Mouse (Mus musculus) MEL (cell line): ENCODE results near the gene Kcnn3. TPM values are rescaled to one million over a fixed set of nuclear protein-coding genes. Genes with fewer than 3 reads are reported as not detected.

ENCODE experiments used
- DNase-seq: peaks from one replicate; pipeline ENCODE4 v3.0.0; 2011; ENCODE audit warnings: low read depth, low spot score
- H3K27ac ChIP-seq: 2 replicates; pipeline ENCODE4 v1.5.1; 2012; ENCODE audit warnings: low read depth, mild to moderate bottlenecking, control low read depth, low read length, moderate library complexity; ENCODE audit not compliant: control insufficient read depth
- H3K27me3 ChIP-seq, 2 experiments: fragments of 150-350 bp in 1 of 2; sonication (generic) in 1 of 2; 2 replicates each; pipeline ENCODE4 v1.6.1; 2012; ENCODE audit warnings: low read length in 2 of 2, mild to moderate bottlenecking in 2 of 2, improper control_type of control experiment in 1 of 2, moderate library complexity in 1 of 2; ENCODE audit not compliant: insufficient read depth in 2 of 2, control insufficient read depth in 1 of 2
- H3K36me3 ChIP-seq, 2 experiments: 2 replicates each; pipeline ENCODE4 v1.6.1; 2012 to 2014; ENCODE audit warnings: low read length in 2 of 2, improper control_type of control experiment in 1 of 2, inconsistent platforms in 1 of 2, mild to moderate bottlenecking in 1 of 2; ENCODE audit not compliant: insufficient read depth in 2 of 2, control insufficient read depth in 1 of 2
- H3K4me1 ChIP-seq, 2 experiments: fragments of 150-350 bp in 1 of 2; sonication (generic) in 1 of 2; 2 replicates each; pipeline ENCODE4 v1.6.1; 2012; ENCODE audit warnings: low read length in 2 of 2, improper control_type of control experiment in 1 of 2, mild to moderate bottlenecking in 1 of 2; ENCODE audit not compliant: insufficient read depth in 2 of 2, control insufficient read depth in 1 of 2
- H3K4me3 ChIP-seq, 2 experiments: fragments of 150-350 bp in 1 of 2; sonication (generic) in 1 of 2; 2 replicates each; pipeline ENCODE4 v1.5.1; 2012; ENCODE audit warnings: low read depth in 2 of 2, low read length in 2 of 2, mild to moderate bottlenecking in 2 of 2, moderate library complexity in 2 of 2, control low read depth in 1 of 2, improper control_type of control experiment in 1 of 2; ENCODE audit not compliant: control insufficient read depth in 1 of 2, insufficient read depth in 1 of 2
- H3K79me2 ChIP-seq: 2 replicates; pipeline ENCODE4 v1.6.1; 2012; ENCODE audit warnings: mild to moderate bottlenecking, low read length, moderate library complexity; ENCODE audit not compliant: control insufficient read depth, poor library complexity, insufficient read depth
- H3K9ac ChIP-seq: 2 replicates; pipeline ENCODE4 v1.6.1; 2012; ENCODE audit warnings: low read depth, mild to moderate bottlenecking, control low read depth, low read length, moderate library complexity; ENCODE audit not compliant: control insufficient read depth, poor library complexity, severe bottlenecking
- H3K9me3 ChIP-seq: fragments of 150-350 bp; sonication (generic); replicated peaks from 2 replicates; pipeline ENCODE4 v1.6.1; 2012; ENCODE audit warnings: mild to moderate bottlenecking, low read length, improper control_type of control experiment, moderate library complexity; ENCODE audit not compliant: insufficient read depth
- BHLHE40 ChIP-seq: IDR thresholded peaks from 2 replicates; pipeline ENCODE4 v1.6.1; 2012; ENCODE audit warnings: low read depth, mild to moderate bottlenecking, inconsistent platforms, low read length, improper control_type of control experiment, borderline replicate concordance
- CHD1 ChIP-seq: IDR thresholded peaks from 2 replicates; pipeline ENCODE4 v1.6.1; 2012; ENCODE audit warnings: low read depth, mild to moderate bottlenecking, inconsistent platforms, low read length, improper control_type of control experiment
- CHD2 ChIP-seq: IDR thresholded peaks from 2 replicates; pipeline ENCODE4 v1.6.1; 2011; ENCODE audit warnings: low read length, improper control_type of control experiment
- CTCF ChIP-seq, 3 experiments: IDR thresholded peaks in 2 of 3; conservative IDR thresholded peaks in 1 of 3; 2 replicates each; pipeline ENCODE4 v1.5.1; 2011 to 2012; ENCODE audit warnings: low read length in 3 of 3, low read depth in 2 of 3, mild to moderate bottlenecking in 2 of 3, improper control_type of control experiment in 1 of 3, inconsistent platforms in 1 of 3, mixed read lengths in 1 of 3, moderate library complexity in 1 of 3; ENCODE audit not compliant: control insufficient read depth in 1 of 3, insufficient read depth in 1 of 3, poor library complexity in 1 of 3, severe bottlenecking in 1 of 3
- E2F4 ChIP-seq: IDR thresholded peaks from 2 replicates; pipeline ENCODE4 v1.6.1; 2011; ENCODE audit warnings: low read depth, low read length, improper control_type of control experiment, borderline replicate concordance
- ELF1 ChIP-seq: IDR thresholded peaks from 2 replicates; pipeline ENCODE4 v1.6.1; 2014; ENCODE audit warnings: low read depth, mild to moderate bottlenecking, inconsistent platforms, low read length, improper control_type of control experiment, moderate library complexity
- EP300 ChIP-seq, 2 experiments: IDR thresholded peaks; 2 replicates each; pipeline ENCODE4 v1.6.1; 2011; ENCODE audit warnings: improper control_type of control experiment in 2 of 2, low read length in 2 of 2, low read depth in 1 of 2, mild to moderate bottlenecking in 1 of 2
- ETS1 ChIP-seq: IDR thresholded peaks from 2 replicates; pipeline ENCODE4 v1.6.1; 2012; ENCODE audit warnings: low read depth, mild to moderate bottlenecking, inconsistent platforms, low read length, improper control_type of control experiment, moderate library complexity
- GATA1 ChIP-seq: IDR thresholded peaks from 2 replicates; pipeline ENCODE4 v1.6.1; 2011; ENCODE audit warnings: low read depth, low read length, improper control_type of control experiment
- HCFC1 ChIP-seq: IDR thresholded peaks from 2 replicates; pipeline ENCODE4 v1.6.1; 2012; ENCODE audit warnings: low read depth, mild to moderate bottlenecking, inconsistent platforms, low read length, improper control_type of control experiment, moderate library complexity
- JUND ChIP-seq: IDR thresholded peaks from 2 replicates; pipeline ENCODE4 v1.6.1; 2011; ENCODE audit warnings: low read depth, mild to moderate bottlenecking, improper control_type of control experiment, low read length
- MAX ChIP-seq: IDR thresholded peaks from 2 replicates; pipeline ENCODE4 v1.6.1; 2011; ENCODE audit warnings: low read length, improper control_type of control experiment
- MEF2A ChIP-seq: IDR thresholded peaks from 2 replicates; pipeline ENCODE4 v1.6.1; 2014; ENCODE audit warnings: low read depth, mild to moderate bottlenecking, inconsistent platforms, low read length, improper control_type of control experiment; ENCODE audit not compliant: poor library complexity, insufficient replicate concordance, severe bottlenecking; ENCODE audit errors: extremely low read depth
- MXI1 ChIP-seq: IDR thresholded peaks from 2 replicates; pipeline ENCODE4 v1.6.1; 2011; ENCODE audit warnings: mild to moderate bottlenecking, low read depth, low read length, improper control_type of control experiment
- MYB ChIP-seq: IDR thresholded peaks from 2 replicates; pipeline ENCODE4 v1.6.1; 2011; ENCODE audit warnings: mild to moderate bottlenecking, low read depth, low read length, improper control_type of control experiment
- MYC ChIP-seq: IDR thresholded peaks from 2 replicates; pipeline ENCODE4 v1.6.1; 2011; ENCODE audit warnings: low read depth, mild to moderate bottlenecking, low read length, improper control_type of control experiment, moderate library complexity
- NELFE ChIP-seq: IDR thresholded peaks from 2 replicates; pipeline ENCODE4 v1.6.1; 2011; ENCODE audit warnings: low read depth, low read length, improper control_type of control experiment
- NRF1 ChIP-seq: IDR thresholded peaks from 2 replicates; pipeline ENCODE4 v1.6.1; 2014; ENCODE audit warnings: low read depth, mild to moderate bottlenecking, inconsistent platforms, low read length, improper control_type of control experiment, moderate library complexity; ENCODE audit not compliant: poor library complexity, insufficient read depth, severe bottlenecking
- POLR2A ChIP-seq, 2 experiments: IDR thresholded peaks; 2 replicates each; pipeline ENCODE4 v1.6.1; 2011 to 2012; ENCODE audit warnings: low read length in 2 of 2, mild to moderate bottlenecking in 2 of 2, control low read depth in 1 of 2, improper control_type of control experiment in 1 of 2, low read depth in 1 of 2, moderate library complexity in 1 of 2; ENCODE audit not compliant: control insufficient read depth in 1 of 2, insufficient read depth in 1 of 2, poor library complexity in 1 of 2
- RAD21 ChIP-seq: IDR thresholded peaks from 2 replicates; pipeline ENCODE4 v1.6.1; 2011; ENCODE audit warnings: mild to moderate bottlenecking, low read depth, low read length, improper control_type of control experiment
- SIN3A ChIP-seq: IDR thresholded peaks from 2 replicates; pipeline ENCODE4 v1.6.1; 2012; ENCODE audit warnings: low read length, improper control_type of control experiment, inconsistent platforms
- TAL1 ChIP-seq: IDR thresholded peaks from 2 replicates; pipeline ENCODE4 v1.6.1; 2012; ENCODE audit warnings: mild to moderate bottlenecking, inconsistent platforms, low read length, moderate library complexity, mixed read lengths
- TBP ChIP-seq: IDR thresholded peaks from 2 replicates; pipeline ENCODE4 v1.8.0; 2011; ENCODE audit warnings: low read depth, low read length, improper control_type of control experiment
- UBTF ChIP-seq: IDR thresholded peaks from 2 replicates; pipeline ENCODE4 v1.6.1; 2012; ENCODE audit warnings: low read depth, mild to moderate bottlenecking, inconsistent platforms, low read length, improper control_type of control experiment, moderate library complexity, borderline replicate concordance; ENCODE audit not compliant: insufficient read depth
- USF2 ChIP-seq, 2 experiments: IDR thresholded peaks; 2 replicates each; pipeline ENCODE4 v1.6.1; 2011 to 2012; ENCODE audit warnings: improper control_type of control experiment in 2 of 2, low read length in 2 of 2, borderline replicate concordance in 1 of 2, inconsistent platforms in 1 of 2, low read depth in 1 of 2, mild to moderate bottlenecking in 1 of 2; ENCODE audit not compliant: insufficient read depth in 1 of 2
- ZC3H11A ChIP-seq: IDR thresholded peaks from 2 replicates; pipeline ENCODE4 v1.6.1; 2012; ENCODE audit warnings: low read depth, mild to moderate bottlenecking, inconsistent platforms, low read length, improper control_type of control experiment
- ZKSCAN1 ChIP-seq: IDR thresholded peaks from 2 replicates; pipeline ENCODE4 v1.6.1; 2012; ENCODE audit warnings: low read depth, mild to moderate bottlenecking, inconsistent platforms, low read length, improper control_type of control experiment, moderate library complexity
- ZMIZ1 ChIP-seq: IDR thresholded peaks from 2 replicates; pipeline ENCODE4 v1.6.1; 2012; ENCODE audit warnings: low read depth, mild to moderate bottlenecking, inconsistent platforms, low read length, improper control_type of control experiment, moderate library complexity
- polyA plus RNA-seq, 2 experiments: library from polyadenylated mRNA; stranded (reverse) in 1 of 2; unstranded in 1 of 2; fragments of >175 nt in 1 of 2; fragments of >200 nt in 1 of 2; gene quantifications; 2 replicates each; pipeline versions ENCODE4 v1.2.1 to v1.2.4; 2012; ENCODE audit warnings: low replicate concordance in 2 of 2, low read depth in 1 of 2; ENCODE audit not compliant: insufficient read length in 2 of 2, insufficient read depth in 1 of 2, missing spikeins in 1 of 2
- total RNA-seq: library from RNA; depleted of rRNA; stranded (reverse); fragments of 300-350 nt; gene quantifications from 2 replicates; pipeline ENCODE4 v1.2.3, GENCODE M21; 2012

The Kcnn3 gene
- total and polyA plus RNA-seq, 3 experiments, result 0.04 TPM; not detected in 2

GRCm38 (mm10) chr3:89715207-89715966 lies 195.4 kb downstream of the Kcnn3 start:
- H3K27ac ChIP-seq, result no peak overlapping the region
- peaks cover 0 to 4% of the 10 kb centered on the region in 2 experiments; a peak in 2 of 4 replicates for H3K36me3 ChIP-seq
- H3K4me1 ChIP-seq, result peaks cover 0 to 5% of the 10 kb centered on the region in 2 experiments; a peak in 3 of 4 replicates
- H3K79me2 ChIP-seq, result peaks cover 28% of the 10 kb centered on the region
- H3K9ac ChIP-seq, result peak overlapping the region; percentile 78
- peak overlapping the region; percentile 82 to 83 for H3K4me3 ChIP-seq
- H3K27me3 ChIP-seq, result peaks cover 10 to 11% of the 10 kb centered on the region in 2 experiments
- no peak for TF ChIP-seq ZMIZ1
- TF ChIP-seq ETS1, result 0 out of 2 replicates have a peak, but pooled peaks have one; percentile 35
- TF ChIP-seq SIN3A, result peak; percentile 75
- 0 out of 2 replicates have a peak, but pooled peaks have one; percentile 6 for TF ChIP-seq UBTF
- peak; percentile 53; the same call in 1 of the 2 replicates for TF ChIP-seq CHD1
- no peak for TF ChIP-seq HCFC1
- DNase-seq, result peak; percentile 65
- no peaks in the 10 kb centered on the region for H3K9me3 ChIP-seq

- Histone ChIP-seq H3K27ac (no peak overlapping the region), H3K36me3 (peaks cover 0 to 4% of the 10 kb centered on the region in 2 experiments; a peak in 2 of 4 replicates), H3K4me3 (peak overlapping the region; percentile 82 to 83), H3K9me3 (no peaks in the 10 kb centered on the region), H3K4me1 (peaks cover 0 to 5% of the 10 kb centered on the region in 2 experiments; a peak in 3 of 4 replicates), H3K9ac (peak overlapping the region; percentile 78), H3K27me3 (peaks cover 6 to 10% of the 10 kb centered on the region in 2 experiments), H3K79me2 (peaks cover 30% of the 10 kb centered on the region)
- DNase-seq, result no peak
- TF ChIP-seq MYB (no peak), ZMIZ1 (no peak), NELFE (no peak), ELF1 (no peak), EP300 (IDR thresholded peaks at IDR 0.05; ENCODE audit: low read depth in 1 of 2, low read length in 2 of 2) (peak in 1 of 2 experiments; percentile 45; a peak in 1 of 4 replicates), TAL1 (no peak), SIN3A (no peak), POLR2A (IDR thresholded peaks at IDR 0.05; ENCODE audit: control insufficient read depth in 1 of 2, insufficient read depth in 1 of 2, low read depth in 1 of 2, low read length in 2 of 2, poor library complexity in 1 of 2) (no peak), ZC3H11A (no peak), TBP (no peak), JUND (no peak), CHD1 (0 out of 2 replicates have a peak, but pooled peaks have one; percentile 28), RAD21 (no peak), MYC (no peak), GATA1 (peak; percentile 46), MXI1 (no peak), NRF1 (0 out of 2 replicates have a peak, but pooled peaks have one; percentile 13), USF2 (IDR thresholded peaks at IDR 0.05; ENCODE audit: borderline replicate concordance in 1 of 2, insufficient read depth in 1 of 2, low read depth in 1 of 2, low read length in 2 of 2) (no peak), MEF2A (no peak), HCFC1 (0 out of 2 replicates have a peak, but pooled peaks have one; percentile 27), E2F4 (no peak), ETS1 (no peak), UBTF (no peak), MAX (0 out of 2 replicates have a peak, but pooled peaks have one; percentile 33), CTCF (IDR thresholded peaks at IDR 0.05 in 2 of 3, conservative IDR thresholded peaks at IDR 0.05 in 1 of 3; ENCODE audit: control insufficient read depth in 1 of 3, insufficient read depth in 1 of 3, low read depth in 2 of 3, low read length in 3 of 3, poor library complexity in 1 of 3, severe bottlenecking in 1 of 3) (no peak), BHLHE40 (no peak), CHD2 (no peak), ZKSCAN1 (no peak)
These were observed 195.9 kb downstream of the Kcnn3 start for GRCm38 (mm10) chr3:89715967-89716256.
